Mouse (Mus musculus) brain, embryonic 14.5 days (tissue): ENCODE data around the gene Itpr2.

Experiments used
- CTCF ChIP-seq: fragments of 200-500 bp; IDR thresholded peaks from 2 replicates; pipeline ENCODE4 v1.5.1; 2012; ENCODE audit warnings: inconsistent platforms, mild to moderate bottlenecking, moderate library complexity, borderline replicate concordance; ENCODE audit not compliant: insufficient read depth, insufficient read length; ENCODE audit errors: extremely low read depth
- POLR2A ChIP-seq: fragments of 200-500 bp; IDR thresholded peaks from 2 replicates; pipeline ENCODE4 v1.6.1; 2012; ENCODE audit warnings: mild to moderate bottlenecking, inconsistent platforms, borderline replicate concordance; ENCODE audit not compliant: poor library complexity, insufficient read depth, insufficient read length, severe bottlenecking; ENCODE audit errors: extremely low read depth

DNA sequence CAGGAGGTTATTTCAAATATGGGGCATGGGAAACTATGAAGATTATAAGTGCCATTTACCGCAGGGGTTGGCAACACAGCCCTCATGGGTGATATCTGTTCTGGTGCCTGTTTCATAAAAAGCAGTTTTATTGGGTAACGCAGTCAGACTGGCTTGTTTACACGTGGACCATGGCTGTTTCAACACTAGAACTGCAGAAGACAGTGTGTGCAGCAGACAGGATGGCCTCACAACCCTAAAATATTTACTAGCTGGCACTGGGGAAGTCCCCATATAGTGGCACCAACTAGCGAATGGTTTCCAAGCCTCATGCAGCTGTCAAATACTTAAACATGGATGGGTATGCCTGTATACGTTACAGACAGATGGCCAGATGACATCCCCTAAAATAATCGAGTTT lies 290.8 kb downstream of the Itpr2 start:
- TF ChIP-seq CTCF, result no peak
- no peak for TF ChIP-seq POLR2A
